Mouse (Mus musculus) gastrocnemius, postnatal 4 days (tissue): ENCODE data around the gene Arhgef11. TPM values are rescaled to one million over a fixed set of nuclear protein-coding genes. Genes with fewer than 3 reads are reported as not detected.

ENCODE experiments used
- DNase-seq, 2 experiments: peaks; one replicate each; pipeline ENCODE4 v3.0.0; 2021 to 2022; ENCODE audit warnings: low spot score in 2 of 2, mixed read lengths in 2 of 2
- total RNA-seq, 2 experiments: library from RNA; stranded (reverse); gene quantifications; 2 replicates each; pipeline ENCODE4 v1.2.3; 2021

The Arhgef11 gene
- total RNA-seq, 2 experiments from 2014 or later = 22.6 to 24.3 TPM

DNA sequence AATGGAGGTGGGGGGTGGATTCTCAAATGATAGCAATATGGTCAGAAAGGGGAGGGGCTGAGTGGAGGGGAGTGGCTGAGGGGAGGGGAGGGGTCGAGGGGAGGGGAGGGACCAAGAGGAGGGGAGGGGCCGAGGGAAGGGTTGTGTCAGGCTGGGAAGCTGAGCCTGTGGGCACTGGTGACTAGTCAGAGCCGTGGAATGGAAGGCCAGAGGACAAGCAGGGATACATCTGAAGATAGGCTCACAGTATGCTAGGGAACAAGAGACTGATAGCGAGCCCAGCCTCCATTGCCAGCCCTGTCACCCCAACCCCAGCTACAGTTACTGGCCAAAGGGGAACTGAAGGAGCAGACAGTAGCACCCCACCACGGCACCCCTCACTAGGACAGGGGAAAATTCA lies 141.3 kb downstream of the Arhgef11 start:
- no peak for DNase-seq

DNA sequence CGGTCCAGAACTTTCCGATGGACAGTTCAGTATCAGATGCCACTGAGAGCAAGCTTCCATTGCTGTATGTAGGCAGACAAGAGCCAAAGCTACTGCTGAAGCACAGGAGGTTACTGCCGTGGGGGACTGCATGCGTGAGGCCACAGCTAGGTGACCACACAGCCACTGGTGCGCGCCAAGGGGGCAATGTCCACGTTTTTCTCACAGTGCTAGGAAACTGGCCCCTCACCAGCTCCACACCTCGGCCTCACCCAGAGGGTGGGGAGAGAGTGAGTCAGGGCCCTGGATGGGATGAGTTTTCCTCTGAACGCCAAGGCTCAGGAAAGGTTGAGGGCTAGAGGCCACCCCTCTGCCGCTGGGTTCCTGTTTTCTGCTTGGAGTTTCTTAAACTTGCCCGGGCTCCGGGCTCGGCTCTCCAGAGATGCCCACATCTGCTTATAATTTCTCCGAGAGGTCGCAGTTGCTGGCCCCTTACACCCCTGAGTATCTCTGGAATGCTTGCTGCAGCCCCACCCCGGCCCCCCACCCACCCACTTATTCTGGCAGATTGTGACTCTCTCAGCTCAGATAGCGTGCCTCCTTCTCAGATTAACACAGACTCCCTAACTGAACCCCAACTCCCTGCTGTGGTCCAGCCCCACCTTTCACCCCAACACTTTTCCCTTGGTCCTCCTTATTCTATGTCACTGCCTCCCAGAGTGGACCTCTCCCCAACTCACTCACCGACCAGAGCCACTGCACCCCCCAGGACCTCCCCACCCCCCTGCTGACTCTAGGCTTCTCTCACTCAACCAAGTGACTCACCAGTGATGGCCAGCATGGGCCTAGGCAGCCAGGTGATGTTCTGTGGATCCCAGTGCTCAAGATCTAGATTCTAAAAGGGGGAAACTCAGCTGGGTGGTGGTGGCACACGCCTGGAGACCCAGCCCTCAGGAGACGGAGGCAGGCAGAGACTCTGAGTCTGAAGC lies 144.3 kb downstream of the Arhgef11 start:
- DNase-seq = no peak

DNA sequence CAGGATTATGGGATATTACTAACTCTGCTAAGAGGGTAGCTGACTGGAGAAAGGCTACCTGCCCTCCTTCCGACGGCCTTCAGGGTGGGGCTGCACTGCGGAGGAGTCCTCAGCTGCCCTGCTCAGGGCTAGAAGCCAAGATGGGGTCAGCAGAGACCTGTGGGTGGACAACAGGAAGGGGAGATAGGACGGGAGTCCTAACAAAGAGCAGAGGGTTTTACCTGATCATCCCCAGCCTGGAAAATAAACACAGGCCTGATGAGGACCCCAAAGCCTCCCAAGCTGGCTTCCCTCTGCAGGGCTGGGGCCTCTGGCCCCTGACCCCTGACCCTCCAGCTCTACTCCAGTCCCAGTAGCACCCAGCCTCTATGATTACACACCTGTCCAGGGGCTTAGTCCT lies 145.8 kb downstream of the Arhgef11 start:
- no peak for DNase-seq

DNA sequence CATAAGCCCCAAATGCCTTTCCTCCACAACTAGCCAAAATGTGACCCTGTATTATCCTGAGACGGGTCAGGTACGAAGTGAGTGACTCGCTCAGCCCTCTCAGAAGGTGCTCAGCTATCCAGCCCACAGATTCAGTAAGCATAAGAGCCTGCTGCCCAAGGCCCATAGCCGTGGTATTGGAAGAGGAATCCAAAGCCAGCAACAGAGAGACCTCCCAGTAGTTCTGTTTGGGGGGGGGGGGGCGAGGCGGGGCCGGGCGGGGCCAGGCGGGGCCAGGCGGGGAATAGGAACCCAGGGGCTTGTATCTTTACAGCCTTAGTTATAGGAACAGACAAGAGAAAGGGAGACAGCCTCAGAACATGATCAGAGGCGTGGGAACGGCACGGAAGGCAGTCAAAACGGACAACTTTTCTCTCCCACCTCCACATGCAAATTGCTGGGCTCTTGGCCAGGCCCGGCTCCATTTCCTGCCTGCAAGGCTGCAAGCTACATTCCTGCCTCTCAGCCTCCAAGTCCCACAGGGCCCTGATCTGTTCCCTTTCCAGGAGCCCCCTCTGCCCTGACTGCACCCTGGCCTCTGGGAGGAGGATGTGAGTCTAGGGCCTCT lies 146.4 kb downstream of the Arhgef11 start:
- peak; percentile 58 to 82 for DNase-seq

DNA sequence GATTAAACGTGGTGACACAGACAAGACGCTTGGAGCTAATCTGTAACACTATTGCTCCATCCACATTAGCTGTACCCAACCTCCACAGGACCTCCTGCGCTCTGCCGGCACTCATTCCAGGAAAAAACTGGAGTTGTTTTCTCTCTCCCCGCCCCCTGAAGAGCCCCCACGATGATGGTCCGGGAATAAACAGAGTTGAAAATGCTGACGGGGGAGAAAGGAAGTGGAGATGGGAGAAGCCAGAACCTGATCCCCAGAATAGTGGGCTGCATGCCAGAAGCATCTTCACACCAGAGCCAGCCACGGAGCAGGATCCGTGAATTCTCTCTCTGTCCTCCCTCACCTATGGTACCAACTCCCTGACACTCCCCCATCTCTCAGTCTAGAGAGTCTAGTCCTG lies 147.1 kb downstream of the Arhgef11 start:
- DNase-seq = peak in 1 of 2 experiments; percentile 55

DNA sequence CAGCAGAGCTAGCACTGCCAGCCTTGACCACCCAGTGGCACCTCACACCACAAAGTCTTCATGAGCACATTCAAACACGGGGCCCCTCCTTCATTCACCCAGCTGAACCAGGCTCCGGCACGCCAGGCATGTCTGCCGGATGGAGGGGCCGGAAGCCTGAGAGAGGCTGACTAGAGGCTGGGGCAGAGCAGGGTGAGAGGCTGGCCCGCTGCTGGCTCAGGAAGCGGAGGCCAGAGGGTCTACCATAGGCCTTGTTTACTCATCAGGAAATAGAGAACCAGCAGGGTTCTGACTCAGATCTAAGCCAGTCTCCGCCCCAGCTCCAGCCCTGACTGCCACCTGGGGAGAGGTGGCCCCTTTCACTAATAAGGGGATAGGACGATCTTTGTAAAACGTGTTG lies 147.7 kb downstream of the Arhgef11 start:
- no peak for DNase-seq

DNA sequence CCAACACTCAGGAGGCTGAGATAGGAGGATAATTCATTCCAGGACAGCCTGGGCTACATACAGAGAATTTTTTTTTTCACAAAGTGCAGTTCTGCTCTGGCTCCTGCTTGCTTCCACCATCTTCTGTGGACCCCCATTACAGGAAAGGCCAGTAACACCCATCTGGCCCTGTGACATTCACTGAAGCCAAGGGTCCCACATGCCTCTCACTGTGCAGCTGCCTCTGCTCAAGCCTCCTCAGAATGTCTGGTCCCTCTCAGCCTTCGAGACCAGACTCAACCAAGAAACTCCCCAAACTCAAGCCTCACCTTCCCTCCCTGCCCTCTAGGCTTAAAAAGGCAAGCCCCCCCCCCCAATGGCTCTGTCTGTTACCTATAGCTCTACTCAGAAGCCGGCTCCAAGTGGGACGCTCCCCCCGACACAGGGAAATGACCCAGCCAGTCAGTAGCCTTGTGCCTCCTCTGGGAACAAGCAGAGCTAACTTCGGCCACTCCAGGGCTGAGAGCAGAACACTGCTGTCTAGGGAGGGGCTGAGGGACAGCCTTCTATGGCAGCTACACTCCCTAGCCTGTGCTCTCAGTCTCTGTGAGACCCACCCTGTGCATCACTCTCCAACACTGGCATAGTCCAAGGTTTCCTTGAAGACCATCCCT lies 148.4 kb downstream of the Arhgef11 start:
- no peak for DNase-seq

DNA sequence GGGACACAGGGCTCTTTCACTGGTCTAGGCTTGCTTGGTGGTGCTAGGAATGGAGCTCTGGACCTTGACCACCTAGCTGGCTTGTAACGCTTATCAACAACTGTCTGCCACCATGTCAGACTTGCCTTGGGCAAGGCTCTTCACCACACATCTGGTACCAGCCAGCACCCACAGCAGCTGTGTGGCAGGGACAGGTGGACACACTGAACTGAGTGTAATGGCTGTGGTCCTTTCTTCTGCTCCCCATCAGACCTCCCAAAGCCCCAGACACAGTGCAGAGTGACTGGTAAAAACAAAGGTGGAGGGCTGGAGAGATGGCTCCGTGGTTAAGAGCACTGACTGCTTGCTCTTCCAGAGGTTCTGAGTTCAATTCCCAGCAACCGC lies 148.9 kb downstream of the Arhgef11 start:
- DNase-seq = no peak

DNA sequence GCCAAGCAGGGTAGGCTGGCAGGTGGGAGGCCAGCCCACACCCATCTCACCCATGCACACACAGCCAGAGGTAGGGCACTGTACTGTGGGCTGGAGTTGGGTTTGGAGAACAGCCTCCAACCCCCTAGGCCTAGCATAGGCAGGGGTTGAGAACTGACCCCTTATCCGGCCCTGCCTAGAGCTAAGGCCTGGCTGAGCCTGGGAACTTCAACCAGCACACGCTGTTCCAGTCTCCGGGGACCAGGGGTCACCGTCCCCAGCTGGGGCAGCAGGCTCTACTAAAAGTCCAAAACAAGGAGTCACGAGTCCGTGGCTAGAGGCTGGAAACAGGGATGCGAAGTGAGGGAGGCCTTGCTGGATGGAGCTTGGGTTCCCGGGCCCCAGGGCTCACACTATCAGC lies 150.4 kb downstream of the Arhgef11 start:
- no peak for DNase-seq

DNA sequence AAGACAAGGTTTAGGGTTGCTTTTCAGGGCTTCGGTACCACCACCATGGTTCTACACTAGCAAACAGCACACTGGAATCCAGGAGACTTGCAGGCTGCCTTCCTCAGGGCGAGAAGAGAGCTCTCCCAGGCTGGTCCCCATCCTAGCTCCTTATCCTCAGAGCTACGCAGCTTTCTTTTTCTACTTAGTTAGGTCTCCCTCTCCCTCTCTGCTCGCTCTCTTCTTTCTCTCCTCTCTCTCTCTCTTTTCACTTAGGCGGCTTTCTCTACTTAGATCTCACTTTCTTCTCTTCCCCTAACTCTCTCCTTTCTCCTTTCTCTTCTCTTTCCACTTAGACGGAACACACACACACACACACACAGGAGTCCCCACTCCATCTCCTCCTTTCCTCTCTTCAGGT lies 151.1 kb downstream of the Arhgef11 start:
- DNase-seq = no peak

DNA sequence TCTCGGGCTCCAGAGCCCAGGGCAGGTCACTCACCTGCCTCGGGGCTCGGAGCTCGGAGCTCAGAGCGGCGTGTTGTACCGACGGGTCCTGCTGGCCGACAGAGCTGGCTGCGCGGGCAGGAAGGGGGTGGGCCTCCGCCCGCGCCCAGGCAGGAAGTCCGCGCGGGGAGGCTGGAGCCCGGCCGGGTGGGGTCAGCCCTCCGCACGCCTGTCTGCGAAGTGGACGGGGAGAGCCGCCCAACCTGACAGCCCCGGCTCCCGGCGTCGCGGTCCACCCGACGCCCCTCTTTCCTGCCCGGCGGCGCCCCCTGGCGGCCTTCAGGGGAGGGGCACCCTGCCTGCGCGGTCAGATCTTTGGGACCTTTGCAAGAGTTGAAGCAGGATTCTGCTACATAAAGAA lies 151.5 kb downstream of the Arhgef11 start:
- peak; percentile 84 to 85 for DNase-seq

DNA sequence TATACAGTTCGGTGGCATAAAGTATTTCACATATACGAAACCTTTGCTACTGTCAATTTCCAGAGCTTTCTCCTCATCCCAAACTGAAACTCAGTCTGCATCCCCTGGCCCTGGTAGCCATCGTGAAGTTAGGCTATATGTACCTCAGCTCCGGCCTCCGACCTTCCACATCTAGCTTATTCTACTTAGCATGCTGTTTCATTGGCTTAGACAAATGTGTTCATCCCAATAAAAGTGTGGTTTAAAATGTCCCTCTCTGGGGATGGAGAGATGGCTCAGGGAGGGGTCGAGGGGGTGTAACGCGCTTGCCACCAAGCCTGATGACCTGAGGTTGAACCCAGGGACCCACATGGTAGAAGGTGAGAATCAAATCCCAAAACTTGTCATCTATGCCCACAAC lies 152.1 kb downstream of the Arhgef11 start:
- DNase-seq = no peak

DNA sequence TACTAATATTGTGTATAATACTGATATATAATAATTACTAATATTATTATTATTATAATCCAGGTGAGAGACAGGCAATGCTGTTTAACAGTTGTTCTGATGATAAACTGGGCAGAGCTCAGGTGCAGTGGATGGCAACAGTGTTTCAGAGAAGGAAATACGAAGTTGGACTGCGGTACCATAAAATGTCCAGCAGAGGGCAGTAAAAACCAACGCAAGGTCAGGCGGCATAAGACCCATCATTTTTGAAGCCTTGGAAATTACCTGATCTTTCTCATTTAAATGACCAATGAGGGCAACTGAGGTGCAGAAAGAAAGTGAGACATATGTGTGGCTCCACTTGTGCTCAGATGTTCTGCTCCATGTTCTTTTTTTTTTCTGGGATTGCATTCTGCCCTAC lies 152.9 kb downstream of the Arhgef11 start:
- DNase-seq = no peak

DNA sequence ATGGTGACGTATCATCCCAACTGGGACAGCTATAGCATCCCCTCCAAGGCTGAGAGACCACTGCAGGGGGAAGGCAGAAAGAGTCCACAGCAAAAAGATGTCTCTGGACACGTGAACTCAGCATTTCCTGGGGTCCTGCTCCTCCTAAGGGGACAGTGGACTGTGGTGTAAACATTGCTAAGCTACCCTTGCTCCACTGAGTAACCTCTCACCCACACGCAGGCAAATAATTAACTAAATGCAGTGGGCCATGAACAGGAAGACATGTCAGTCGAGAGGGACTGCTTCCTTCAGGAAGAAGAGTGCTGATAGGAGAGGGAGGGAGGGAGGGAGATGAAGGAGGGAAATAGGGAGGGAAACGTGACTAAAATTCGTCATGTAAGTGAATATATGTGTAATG lies 153.7 kb downstream of the Arhgef11 start:
- DNase-seq = no peak

DNA sequence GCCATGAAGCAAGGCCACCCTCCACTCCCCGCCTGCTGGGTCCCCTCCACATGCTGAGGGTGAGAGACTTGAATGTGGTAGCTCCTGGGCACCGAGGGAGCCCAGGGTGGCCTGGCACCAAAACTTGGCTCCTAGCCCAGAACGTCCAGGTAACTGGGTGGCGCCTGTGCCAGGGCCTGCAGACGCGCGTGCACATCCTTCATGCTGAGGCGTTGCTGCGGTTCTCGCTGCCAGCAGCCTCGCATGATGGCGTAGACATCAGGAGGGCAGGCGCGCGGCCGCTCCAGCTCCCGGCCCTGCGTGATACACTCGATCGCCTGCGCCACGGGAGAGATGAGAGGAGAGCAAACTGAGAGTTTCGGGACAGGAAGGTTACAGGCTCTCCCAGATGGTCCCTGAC lies 160.9 kb downstream of the Arhgef11 start:
- no peak for DNase-seq

DNA sequence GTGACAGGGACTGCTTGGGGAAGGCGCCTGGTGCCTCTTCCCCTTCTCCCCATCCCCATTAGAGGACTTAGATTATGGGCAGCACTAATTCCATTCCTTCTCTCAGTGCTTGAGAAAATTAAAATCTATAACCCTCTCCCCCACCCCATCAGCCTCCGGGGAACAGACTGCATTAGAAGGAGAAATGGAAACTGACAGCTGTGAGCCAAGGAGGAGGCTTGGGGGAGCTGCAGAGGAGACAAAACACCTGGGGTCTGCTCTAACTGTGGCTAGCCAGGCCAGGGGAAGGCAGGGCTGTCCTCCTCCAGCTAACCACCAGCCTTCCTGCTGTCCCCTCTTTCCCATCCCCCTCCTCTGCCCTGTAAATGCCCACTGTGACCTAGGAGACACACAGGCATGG lies 161.7 kb downstream of the Arhgef11 start:
- DNase-seq = no peak

DNA sequence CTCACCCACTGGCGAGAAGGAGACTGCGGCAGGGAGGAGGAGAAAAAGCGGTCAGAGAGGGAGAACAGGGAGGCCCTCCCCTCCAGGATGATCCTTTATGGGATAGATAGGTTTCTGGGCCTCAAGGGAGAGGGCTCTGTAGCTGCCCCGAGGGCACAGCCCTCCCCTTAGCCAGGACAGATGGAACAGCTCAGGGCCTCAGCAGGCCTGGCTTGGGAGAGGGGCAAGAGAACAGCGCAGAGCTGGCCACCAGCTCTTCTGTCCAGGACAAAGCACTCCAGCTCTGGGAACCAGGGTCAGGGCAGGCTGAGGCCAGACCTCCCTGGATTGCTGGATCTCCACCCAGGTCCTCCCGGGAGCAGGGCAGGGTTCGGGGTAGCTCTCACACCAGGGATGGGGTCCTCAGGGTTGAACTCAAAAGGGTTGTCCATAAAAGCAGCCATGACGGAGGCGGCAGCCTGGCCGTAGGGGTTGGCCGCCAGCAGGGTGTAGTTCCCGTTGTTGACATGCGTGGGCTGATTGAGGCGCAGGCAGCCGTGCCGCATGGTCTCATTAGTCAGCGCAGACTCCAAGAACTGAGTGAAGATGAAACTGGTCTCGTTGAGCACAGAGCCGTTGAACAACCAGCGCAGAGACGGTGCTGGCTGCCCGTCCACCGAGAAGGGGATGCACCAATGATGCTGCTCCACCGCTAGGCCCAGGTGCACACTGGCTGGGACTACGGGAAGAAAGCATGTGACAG lies 166.1 kb downstream of the Arhgef11 start:
- no peak for DNase-seq

DNA sequence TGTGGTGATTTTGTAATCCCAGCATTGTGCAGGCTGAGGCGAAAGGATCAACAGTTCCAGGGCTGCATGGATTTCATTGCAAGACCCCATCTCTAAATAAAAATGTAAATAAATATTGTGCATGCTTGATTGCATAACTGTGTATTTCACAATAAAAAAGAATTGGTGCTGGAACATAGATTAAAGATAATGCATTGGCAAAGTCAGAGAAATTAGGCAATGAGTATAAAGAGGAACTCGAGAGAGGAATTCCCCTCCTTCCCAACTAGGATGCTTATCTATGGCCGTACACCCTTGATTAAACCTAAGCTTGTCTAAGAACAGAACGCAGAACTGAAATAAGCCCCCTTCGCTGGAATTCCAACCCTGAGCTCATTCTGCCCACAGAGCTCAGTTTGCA lies 167.8 kb downstream of the Arhgef11 start:
- DNase-seq = no peak

DNA sequence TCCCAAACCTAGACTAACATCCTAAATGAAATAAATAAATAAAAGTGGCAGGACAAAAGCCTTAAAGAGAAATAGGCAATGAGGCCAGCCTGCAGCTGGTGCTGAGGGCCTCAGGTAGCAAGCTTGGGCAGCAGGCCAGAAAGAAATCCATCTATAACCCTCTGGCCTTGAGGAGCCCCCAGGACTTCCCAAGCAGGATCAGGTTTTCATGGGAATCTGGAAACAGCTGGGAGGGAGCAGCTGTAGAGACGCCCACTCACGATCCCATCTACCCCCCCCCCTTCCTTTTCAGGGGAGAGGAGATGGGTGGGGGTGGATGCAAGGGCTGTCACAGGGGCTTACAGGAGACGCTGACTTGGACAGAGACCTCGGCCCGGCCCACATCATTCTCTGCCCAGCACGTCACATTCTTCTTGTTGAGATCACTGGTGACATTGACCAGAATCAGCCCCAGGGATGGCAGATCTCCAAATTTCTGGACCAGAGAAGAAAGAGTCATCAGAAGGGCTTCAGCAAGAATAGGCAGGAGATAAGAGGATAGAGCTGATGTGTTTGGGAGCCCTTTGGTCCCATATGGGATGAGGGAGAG lies 168.4 kb downstream of the Arhgef11 start:
- DNase-seq = no peak
